ENCODE assay signal across 10 mouse cellular contexts in genomic region chr4:135270476-135270875, GRCm38 (mm10). TPM values are rescaled to one million over a fixed set of nuclear protein-coding genes. Genes with fewer than 3 reads are reported as not detected.
DNase-seq lines count a peak whose midpoint lies in the region; ATAC-seq and TF ChIP-seq lines count a peak whose summit lies in the region.
"Had no signal": no experiment of that assay in that cellular context is flagged by ENCODE, and none has a peak within 500 bp of the region (broad histone marks: within the 10 kb centered on the region; RNA-seq: fewer than 3 reads in every experiment).

No protein-coding gene starts in this region.

- H3K4me3 ChIP-seq in gastrocnemius, adult 2 months, result peak overlapping the region; percentile 99
- H3K4me3 ChIP-seq in forebrain, embryonic 15.5 days, result peak overlapping the region; percentile 79
- peak overlapping the region; percentile 96 for H3K4me3 ChIP-seq in liver, embryonic 13.5 days (replicated peaks)

- 41% methylated on average over 8 of the region's 8 CpGs for WGBS in forebrain, embryonic 15.5 days
- 44% methylated on average over 8 of the region's 8 CpGs for WGBS in liver, embryonic 13.5 days (ENCODE audit: insufficient replicate concordance)

- intact Hi-C loops in gastrocnemius, adult 2 months (cut with DNase I), result loop anchor here (2.0 to 5.0 kb wide), 2 partner anchors 16 to 37 kb away; no protein-coding TSS in a partner anchor
- intact Hi-C loops in gastrocnemius, postnatal 14 days (cut with DNase I; ENCODE audit: low total_unique reads), result loop anchor here (5.0 kb wide), 2 partner anchors 37 to 43 kb away; no protein-coding TSS in a partner anchor

- H3K27me3 ChIP-seq in forebrain, embryonic 15.5 days, result no peaks in the 10 kb centered on the region
- no peaks in the 10 kb centered on the region for H3K27me3 ChIP-seq in liver, embryonic 13.5 days

- no peak for DNase-seq in gastrocnemius, adult 2 months
- no peak for DNase-seq in gastrocnemius, postnatal 14 days
- DNase-seq in A20 (ENCODE audit: low read depth, low spot score), result peak; percentile 51
- no peak for DNase-seq in liver, embryonic 13.5 days
- DNase-seq in spleen, postnatal 14 days (ENCODE audit: low spot score in 2 of 2), result no peak
- DNase-seq in adrenal gland, adult (ENCODE audit: inconsistent age in 2 of 2, low spot score in 1 of 2), result no peak
- DNase-seq: kidney, adult 11 months; retina, postnatal 1 day had no signal

- H3K9me3 ChIP-seq in forebrain, embryonic 15.5 days, result no peaks in the 10 kb centered on the region
- H3K9me3 ChIP-seq in liver, embryonic 13.5 days (replicated peaks), result no peaks in the 10 kb centered on the region

- no peak for TF ChIP-seq CTCF in gastrocnemius, adult 2 months (IDR thresholded peaks at IDR 0.05)

- no peaks in the 10 kb centered on the region for H3K36me3 ChIP-seq in forebrain, embryonic 15.5 days
- H3K36me3 ChIP-seq in liver, embryonic 13.5 days, result peaks cover 36% of the 10 kb centered on the region

- ATAC-seq in forebrain, embryonic 15.5 days (replicated peaks), result no peak
- no peak for ATAC-seq in liver, embryonic 13.5 days (ENCODE audit: low read depth)
- ATAC-seq in monocyte, adult 5-6 weeks (replicated peaks; ENCODE audit: insufficient number of reproducible peaks, low FRiP score, low TSS enrichment, poor library complexity, severe bottlenecking), result no peak

- peak overlapping the region; percentile 81 for H3K9ac ChIP-seq in forebrain, embryonic 15.5 days (replicated peaks)
- peak overlapping the region; percentile 98 for H3K9ac ChIP-seq in liver, embryonic 13.5 days

- peak overlapping the region; percentile 78 for H3K4me2 ChIP-seq in forebrain, embryonic 15.5 days (replicated peaks)
- peak overlapping the region; percentile 92 for H3K4me2 ChIP-seq in liver, embryonic 13.5 days

- peaks cover 56% of the 10 kb centered on the region for H3K4me1 ChIP-seq in forebrain, embryonic 15.5 days
- H3K4me1 ChIP-seq in liver, embryonic 13.5 days (replicated peaks), result peaks cover 81% of the 10 kb centered on the region

- peak overlapping the region; percentile 94 for H3K27ac ChIP-seq in gastrocnemius, adult 2 months
- no peak overlapping the region for H3K27ac ChIP-seq in forebrain, embryonic 15.5 days (replicated peaks)
- peak overlapping the region; percentile 97 for H3K27ac ChIP-seq in liver, embryonic 13.5 days

RNA-seq across cellular contexts. Expression of gene Clic4, which starts 2.1 kb away (rescaled TPM):
- 10 to 100 TPM; 16.9 to 33.9 TPM for total RNA-seq in gastrocnemius, adult 2 months (2021)
- total RNA-seq in gastrocnemius, postnatal 14 days (2021), result 10 to 100 TPM; 41.0 to 50.9 TPM
- 114 and 116 TPM in 2 replicates for polyA plus RNA-seq in forebrain, embryonic 15.5 days (2015; fragmentation: Nextera tagmentation; extraction: Ambion mirVana)
- 109 and 131 TPM in 2 replicates for polyA plus RNA-seq in liver, embryonic 13.5 days (2015; fragmentation: Nextera tagmentation; extraction: Ambion mirVana)
- 39.4 to 61.3 TPM (median 41.0 TPM) in 3 replicates for total RNA-seq in monocyte, adult 5-6 weeks (2017)
